Mouse (Mus musculus) ES-E14 (cell line): ENCODE measurements at regions not wholly inside any gene's neighbourhood (a gene's known extent, or its start where the extent isn't known, plus 50 kb on each side); places are given as distances from the start of the nearest gene placed in this dataset.

Experiments used
- DNase-seq: peaks from one replicate; pipeline ENCODE4 v3.0.0-alpha.2; 2013; ENCODE audit warnings: low read depth, low spot score
- H3K27ac ChIP-seq: 2 replicates; pipeline ENCODE4 v1.5.1; 2012; ENCODE audit warnings: low read depth, mild to moderate bottlenecking, low read length, moderate library complexity, mixed read lengths; ENCODE audit not compliant: poor library complexity, insufficient read depth, severe bottlenecking
- H3K36me3 ChIP-seq: 2 replicates; pipeline ENCODE4 v1.6.1; 2012; ENCODE audit warnings: mild to moderate bottlenecking, low read length, moderate library complexity, mixed read lengths; ENCODE audit not compliant: control insufficient read depth, poor library complexity, insufficient read depth, severe bottlenecking
- H3K4me1 ChIP-seq, 2 experiments: fragments of 150-350 bp in 1 of 2; sonication (generic) in 1 of 2; 2 replicates each; pipeline ENCODE4 v1.6.1; 2012; ENCODE audit warnings: low read length in 2 of 2, mild to moderate bottlenecking in 1 of 2, mixed read lengths in 1 of 2; ENCODE audit not compliant: control insufficient read depth in 2 of 2, insufficient read depth in 2 of 2, poor library complexity in 1 of 2
- H3K4me3 ChIP-seq, 2 experiments: fragments of 150-350 bp in 1 of 2; sonication (generic) in 1 of 2; 2 replicates each; pipeline ENCODE4 v1.5.1; 2012; ENCODE audit warnings: low read length in 2 of 2, low read depth in 1 of 2, mild to moderate bottlenecking in 1 of 2, mixed read lengths in 1 of 2; ENCODE audit not compliant: insufficient read depth in 1 of 2, poor library complexity in 1 of 2, severe bottlenecking in 1 of 2
- H3K9ac ChIP-seq: 2 replicates; pipeline ENCODE4 v1.6.1; 2012; ENCODE audit warnings: low read depth, mild to moderate bottlenecking, low read length, mixed read lengths; ENCODE audit not compliant: poor library complexity, insufficient read depth, severe bottlenecking
- H3K9me3 ChIP-seq: fragments of 150-350 bp; sonication (generic); 2 replicates; pipeline ENCODE4 v1.6.1; 2012; ENCODE audit warnings: low read depth, mild to moderate bottlenecking, low read length; ENCODE audit not compliant: control insufficient read depth, insufficient read depth
- CHD2 ChIP-seq: IDR thresholded peaks from 2 replicates; pipeline ENCODE4 v1.6.1; 2014; ENCODE audit warnings: mild to moderate bottlenecking, low read depth, low read length, inconsistent platforms
- HCFC1 ChIP-seq: IDR thresholded peaks from 2 replicates; pipeline ENCODE4 v1.6.1; 2012; ENCODE audit warnings: low read length, inconsistent platforms, borderline replicate concordance; ENCODE audit not compliant: insufficient read depth
- MAFK ChIP-seq: IDR thresholded peaks from 2 replicates; pipeline ENCODE4 v1.6.1; 2014; ENCODE audit warnings: mild to moderate bottlenecking, low read depth, low read length, inconsistent platforms; ENCODE audit not compliant: insufficient read depth
- ZC3H11A ChIP-seq: IDR thresholded peaks from 2 replicates; pipeline ENCODE4 v1.6.1; 2012; ENCODE audit warnings: low read depth, mild to moderate bottlenecking, inconsistent platforms, low read length, borderline replicate concordance
- ZNF384 ChIP-seq: IDR thresholded peaks from 2 replicates; pipeline ENCODE4 v1.6.1; 2012; ENCODE audit warnings: low read depth, low read length, inconsistent platforms
- in situ Hi-C, 2 experiments: fragments of 600-800 bp; cut with MboI; formaldehyde crosslinking; loops; one replicate each; pipeline ENCODE4 v1.15.1; 2025; ENCODE audit warnings: low sequenced_read_pairs in 2 of 2, inconsistent platforms in 1 of 2; ENCODE audit not compliant: unreplicated experiment in 2 of 2

GRCm38 (mm10) chr1:83479111-83479510 is 71.1 kb upstream of the Sphkap start:
- no peak overlapping the region for H3K27ac ChIP-seq
- no peaks in the 10 kb centered on the region for H3K9me3 ChIP-seq
- no peak for DNase-seq
- in situ Hi-C loops, result no loop called here
- no peaks in the 10 kb centered on the region for H3K36me3 ChIP-seq
- no peak for TF ChIP-seq ZNF384
- TF ChIP-seq HCFC1, result no peak
- no peak for TF ChIP-seq CHD2
- TF ChIP-seq MAFK, result no peak
- TF ChIP-seq ZC3H11A, result no peak
- no peaks in the 10 kb centered on the region for H3K4me1 ChIP-seq
- H3K9ac ChIP-seq, result no peak overlapping the region
- no peak overlapping the region for H3K4me3 ChIP-seq
